In genomic region chr6:86141820-86142219, GRCm38 (mm10) we compare ENCODE assay signal across 10 mouse cellular contexts. TPM values are rescaled to one million over a fixed set of nuclear protein-coding genes. Genes with fewer than 3 reads are reported as not detected.
DNase-seq lines count a peak whose midpoint lies in the region; ATAC-seq and TF ChIP-seq lines count a peak whose summit lies in the region.
"Had no signal": no experiment of that assay in that cellular context is flagged by ENCODE, and none has a peak within 500 bp of the region (broad histone marks: within the 10 kb centered on the region; RNA-seq: fewer than 3 reads in every experiment).

No protein-coding gene starts in this region.

- H3K4me2 ChIP-seq in kidney, embryonic 16.5 days (replicated peaks; ENCODE audit: low read depth, low read length) = no peak overlapping the region
- no peak overlapping the region for H3K4me2 ChIP-seq in hindbrain, embryonic 16.5 days (ENCODE audit: low read length)
- no peak overlapping the region for H3K4me2 ChIP-seq in liver, embryonic 14.5 days (ENCODE audit: low read depth)
- H3K4me2 ChIP-seq: embryonic facial prominence, embryonic 15.5 days; lung, embryonic 15.5 days had no signal

- DNase-seq in kidney, adult 11 months = peak; percentile 30
- DNase-seq in adrenal gland, adult 8-10 months = peak; percentile 49
- peak; percentile 82 for DNase-seq in embryo, embryonic 11 days
- peak; percentile 29 to 43 (median 40) for DNase-seq in liver, embryonic 14.5 days (ENCODE audit: low read depth in 3 of 3, low spot score in 3 of 3)
- DNase-seq in ovary, postnatal 10 days (ENCODE audit: low spot score) = peak; percentile 36
- peak; percentile 62 for DNase-seq in urinary bladder, postnatal 25 days (ENCODE audit: low spot score)

- no peak for ATAC-seq in kidney, embryonic 16.5 days (ENCODE audit: low FRiP score, low TSS enrichment)
- ATAC-seq in hindbrain, embryonic 16.5 days = 0 out of 2 replicates have a peak, but pooled peaks have one; percentile 37
- no peak for ATAC-seq in liver, embryonic 14.5 days (ENCODE audit: insufficient read depth)

- TF ChIP-seq CTCF in liver, embryonic 14.5 days (IDR thresholded peaks at IDR 0.05; ENCODE audit: low read depth) = peak; percentile 72

- H3K9ac ChIP-seq in kidney, embryonic 16.5 days (replicated peaks; ENCODE audit: low read length) = no peak overlapping the region
- no peak overlapping the region for H3K9ac ChIP-seq in hindbrain, embryonic 16.5 days (ENCODE audit: low read depth, low read length)
- no peak overlapping the region for H3K9ac ChIP-seq in liver, embryonic 14.5 days (replicated peaks)
- H3K9ac ChIP-seq: embryonic facial prominence, embryonic 15.5 days; lung, embryonic 15.5 days had no signal

- no peaks in the 10 kb centered on the region for H3K4me1 ChIP-seq in kidney, embryonic 16.5 days (ENCODE audit: insufficient read depth, low read length)
- H3K4me1 ChIP-seq in hindbrain, embryonic 16.5 days (ENCODE audit: control insufficient read depth, insufficient read depth, low read depth, low read length) = no peaks in the 10 kb centered on the region
- H3K4me1 ChIP-seq in liver, embryonic 14.5 days (replicated peaks; ENCODE audit: control insufficient read depth in 2 of 2, insufficient read depth in 2 of 2, low read length in 1 of 2) = no peaks in the 10 kb centered on the region
- H3K4me1 ChIP-seq: embryonic facial prominence, embryonic 15.5 days; lung, embryonic 15.5 days had no signal

- H3K36me3 ChIP-seq in kidney, embryonic 16.5 days (ENCODE audit: insufficient read depth, low read length) = no peaks in the 10 kb centered on the region
- no peaks in the 10 kb centered on the region for H3K36me3 ChIP-seq in hindbrain, embryonic 16.5 days (ENCODE audit: control insufficient read depth, insufficient read depth, low read length)
- H3K36me3 ChIP-seq in liver, embryonic 14.5 days (replicated peaks; ENCODE audit: control insufficient read depth, insufficient read depth, low read depth) = no peaks in the 10 kb centered on the region
- H3K36me3 ChIP-seq: embryonic facial prominence, embryonic 15.5 days; lung, embryonic 15.5 days had no signal

- peaks cover 3% of the 10 kb centered on the region; the same call in 1 of the 2 replicates for H3K9me3 ChIP-seq in kidney, embryonic 16.5 days (ENCODE audit: low read length)
- no peaks in the 10 kb centered on the region for H3K9me3 ChIP-seq in hindbrain, embryonic 16.5 days (ENCODE audit: control insufficient read depth, low read length)
- no peaks in the 10 kb centered on the region for H3K9me3 ChIP-seq in liver, embryonic 14.5 days (ENCODE audit: control insufficient read depth, low read length)
- H3K9me3 ChIP-seq: embryonic facial prominence, embryonic 15.5 days; lung, embryonic 15.5 days had no signal

- no peak overlapping the region for H3K27ac ChIP-seq in kidney, embryonic 16.5 days (ENCODE audit: low read length)
- no peak overlapping the region for H3K27ac ChIP-seq in hindbrain, embryonic 16.5 days (ENCODE audit: low read depth, low read length)
- H3K27ac ChIP-seq in liver, embryonic 14.5 days = no peak overlapping the region
- H3K27ac ChIP-seq: embryonic facial prominence, embryonic 15.5 days; lung, embryonic 15.5 days had no signal

- H3K4me3 ChIP-seq in kidney, embryonic 16.5 days (ENCODE audit: low read length) = no peak overlapping the region
- H3K4me3 ChIP-seq in hindbrain, embryonic 16.5 days (ENCODE audit: low read length) = no peak overlapping the region
- H3K4me3 ChIP-seq in liver, embryonic 14.5 days (ENCODE audit: insufficient read depth in 1 of 2, low read depth in 2 of 2, low read length in 2 of 2) = no peak overlapping the region
- H3K4me3 ChIP-seq: embryonic facial prominence, embryonic 15.5 days; lung, embryonic 15.5 days had no signal

- 12% methylated on average over 3 of the region's 3 CpGs for WGBS in kidney, embryonic 16.5 days
- WGBS in hindbrain, embryonic 16.5 days = 19% methylated on average over 3 of the region's 3 CpGs
- 18% methylated on average over 3 of the region's 3 CpGs for WGBS in liver, embryonic 14.5 days (ENCODE audit: insufficient replicate concordance)

- no peaks in the 10 kb centered on the region for H3K27me3 ChIP-seq in kidney, embryonic 16.5 days (ENCODE audit: insufficient read depth, low read length)
- no peaks in the 10 kb centered on the region for H3K27me3 ChIP-seq in hindbrain, embryonic 16.5 days (replicated peaks; ENCODE audit: control insufficient read depth, insufficient read depth, low read length)
- H3K27me3 ChIP-seq in liver, embryonic 14.5 days (ENCODE audit: control insufficient read depth, insufficient read depth, low read length) = no peaks in the 10 kb centered on the region
- H3K27me3 ChIP-seq: embryonic facial prominence, embryonic 15.5 days; lung, embryonic 15.5 days had no signal

- no peak for TF ChIP-seq EP300 in liver, embryonic 14.5 days (IDR thresholded peaks at IDR 0.05; ENCODE audit: low read depth)

RNA-seq across cellular contexts. Expression of gene Tgfa, which starts 53.2 kb away (rescaled TPM):
- polyA plus RNA-seq in kidney, embryonic 16.5 days (2015; fragmentation: Nextera tagmentation; extraction: Ambion mirVana) = 7.7 and 9.1 TPM in 2 replicates
- total RNA-seq in adrenal gland, adult 8-10 months (2022) = 10 to 100 TPM; 15.0 to 25.1 (median 19.7) TPM
- 17.8 and 20.6 TPM in 2 replicates for polyA plus RNA-seq in hindbrain, embryonic 16.5 days (2015; fragmentation: Nextera tagmentation; extraction: Ambion mirVana)
- 0.96 and 0.99 TPM in 2 replicates for polyA plus RNA-seq in liver, embryonic 14.5 days (2012; rRNA removed)
- 1.7 and 2.2 TPM in 2 replicates for polyA plus RNA-seq in liver, embryonic 14.5 days (2014; fragmentation: Nextera tagmentation; extraction: Ambion mirVana)

Comparison
In these comparisons a context has a peak if more than half of its experiments do, and no peak if none do; other contexts are left out.
1. DNase-seq: peak in every context shown above with its lines; median percentile 82 in embryo, embryonic 11 days; 62 in urinary bladder, postnatal 25 days; 49 in adrenal gland, adult 8-10 months; 40 in liver, embryonic 14.5 days; 36 in ovary, postnatal 10 days; 30 in kidney, adult 11 months.